Mouse (Mus musculus): ENCODE data around the gene Zfp385c. TPM values are rescaled to one million over a fixed set of nuclear protein-coding genes. Genes with fewer than 3 reads are reported as not detected.

The Zfp385c gene
- total and polyA plus RNA-seq, 3 experiments, result 0.12 to 0.15 TPM; not detected in 1

- Histone ChIP-seq H3K79me2 (ENCODE audit: control insufficient read depth, insufficient read depth, low read length, poor library complexity) (peaks cover 54% of the 10 kb centered on the region), H3K4me1 (ENCODE audit: control insufficient read depth in 1 of 2, insufficient read depth in 2 of 2, low read length in 2 of 2) (peaks cover 2 to 24% of the 10 kb centered on the region in 2 experiments; a peak in 3 of 4 replicates), H3K36me3 (ENCODE audit: control insufficient read depth in 1 of 2, insufficient read depth in 2 of 2, low read length in 2 of 2) (peaks cover 7 to 31% of the 10 kb centered on the region in 2 experiments), H3K27me3 (ENCODE audit: control insufficient read depth in 1 of 2, insufficient read depth in 2 of 2, low read length in 2 of 2) (no peaks in the 10 kb centered on the region), H3K9ac (ENCODE audit: control insufficient read depth, low read depth, low read length, poor library complexity, severe bottlenecking) (peak overlapping the region; percentile 95), H3K4me3 (ENCODE audit: control insufficient read depth in 1 of 2, insufficient read depth in 1 of 2, low read depth in 2 of 2, low read length in 2 of 2) (peak overlapping the region; percentile 67 to 96), H3K9me3 (replicated peaks; ENCODE audit: insufficient read depth, low read length) (no peaks in the 10 kb centered on the region), H3K27ac (ENCODE audit: control insufficient read depth, low read depth, low read length) (peak overlapping the region; percentile 93)
- DNase-seq (ENCODE audit: low read depth, low spot score), result peak; percentile 97
- 0 out of 2 replicates have a peak, but pooled peaks have one; percentile 28 for TF ChIP-seq RCOR1 (IDR thresholded peaks at IDR 0.05; ENCODE audit: low read depth, low read length)
- peak; percentile 98 for TF ChIP-seq MAZ (IDR thresholded peaks at IDR 0.05; ENCODE audit: low read depth, low read length)
- TF ChIP-seq MYB (IDR thresholded peaks at IDR 0.05; ENCODE audit: low read depth, low read length), result no peak
- no peak for TF ChIP-seq ZC3H11A (IDR thresholded peaks at IDR 0.05; ENCODE audit: low read depth, low read length)
- TF ChIP-seq HCFC1 (IDR thresholded peaks at IDR 0.05; ENCODE audit: low read depth, low read length), result peak; percentile 78
- peak; percentile 94 for TF ChIP-seq MYC (IDR thresholded peaks at IDR 0.05; ENCODE audit: low read depth, low read length)
- no peak for TF ChIP-seq E2F4 (IDR thresholded peaks at IDR 0.05; ENCODE audit: borderline replicate concordance, low read depth, low read length)
- peak; percentile 77 for TF ChIP-seq POLR2AphosphoS2 (IDR thresholded peaks at IDR 0.05; ENCODE audit: low read length)
- TF ChIP-seq MXI1 (IDR thresholded peaks at IDR 0.05; ENCODE audit: low read depth, low read length), result peak; percentile 98
- TF ChIP-seq MAFK (IDR thresholded peaks at IDR 0.05; ENCODE audit: borderline replicate concordance, low read depth, low read length), result peak; percentile 86
- TF ChIP-seq ZKSCAN1 (IDR thresholded peaks at IDR 0.05; ENCODE audit: low read depth, low read length), result no peak
- peak; percentile 65 for TF ChIP-seq TCF12 (IDR thresholded peaks at IDR 0.05; ENCODE audit: low read depth, low read length)
- TF ChIP-seq MAX (IDR thresholded peaks at IDR 0.05; ENCODE audit: low read length), result peak; percentile 89
- TF ChIP-seq GATA1 (IDR thresholded peaks at IDR 0.05; ENCODE audit: low read depth, low read length), result peak; percentile 92
- no peak for TF ChIP-seq UBTF (IDR thresholded peaks at IDR 0.05; ENCODE audit: borderline replicate concordance, insufficient read depth, low read depth, low read length)
- peak; percentile 49; the same call in 1 of the 2 replicates for TF ChIP-seq USF1 (IDR thresholded peaks at IDR 0.05; ENCODE audit: low read depth, low read length)
- peak; percentile 97 for TF ChIP-seq ZMIZ1 (IDR thresholded peaks at IDR 0.05; ENCODE audit: low read depth, low read length)
- TF ChIP-seq NRF1 (IDR thresholded peaks at IDR 0.05; ENCODE audit: insufficient read depth, low read depth, low read length, poor library complexity, severe bottlenecking), result peak; percentile 24; the same call in 1 of the 2 replicates
- peak in 1 of 2 experiments; percentile 72; a peak in 2 of 4 replicates for TF ChIP-seq EP300 (IDR thresholded peaks at IDR 0.05; ENCODE audit: low read depth in 1 of 2, low read length in 2 of 2)
- TF ChIP-seq POLR2A (IDR thresholded peaks at IDR 0.05; ENCODE audit: control insufficient read depth in 1 of 2, insufficient read depth in 1 of 2, low read depth in 1 of 2, low read length in 2 of 2, poor library complexity in 1 of 2), result peak in 1 of 2 experiments; percentile 95; a peak in 3 of 4 replicates
- peak; percentile 76 for TF ChIP-seq NELFE (IDR thresholded peaks at IDR 0.05; ENCODE audit: low read depth, low read length)
- no peak for TF ChIP-seq MEF2A (IDR thresholded peaks at IDR 0.05; ENCODE audit: extremely low read depth, insufficient replicate concordance, low read depth, low read length, poor library complexity, severe bottlenecking)
- no peak for TF ChIP-seq RAD21 (IDR thresholded peaks at IDR 0.05; ENCODE audit: low read depth, low read length)
- TF ChIP-seq CHD2 (IDR thresholded peaks at IDR 0.05; ENCODE audit: low read length), result peak; percentile 45
- TF ChIP-seq USF2 (IDR thresholded peaks at IDR 0.05; ENCODE audit: borderline replicate concordance in 1 of 2, insufficient read depth in 1 of 2, low read depth in 1 of 2, low read length in 2 of 2), result no peak
- TF ChIP-seq GABPA (IDR thresholded peaks at IDR 0.05; ENCODE audit: low read depth, low read length), result no peak; the same call in 1 of the 2 replicates
- peak; percentile 99 for TF ChIP-seq SIN3A (IDR thresholded peaks at IDR 0.05; ENCODE audit: low read length)
- TF ChIP-seq TBP (IDR thresholded peaks at IDR 0.05; ENCODE audit: low read depth, low read length), result peak; percentile 94
- no peak for TF ChIP-seq JUND (IDR thresholded peaks at IDR 0.05; ENCODE audit: low read depth, low read length)
- peak; percentile 82; the same call in 1 of the 2 replicates for TF ChIP-seq CHD1 (IDR thresholded peaks at IDR 0.05; ENCODE audit: low read depth, low read length)
- TF ChIP-seq KAT2A (conservative IDR thresholded peaks at IDR 0.05; ENCODE audit: low read depth, low read length), result no peak
- peak; percentile 93 for TF ChIP-seq ETS1 (IDR thresholded peaks at IDR 0.05; ENCODE audit: low read depth, low read length)
- TF ChIP-seq ZNF384 (IDR thresholded peaks at IDR 0.05; ENCODE audit: low read depth, low read length), result 0 out of 2 replicates have a peak, but pooled peaks have one; percentile 7
- TF ChIP-seq CTCF (IDR thresholded peaks at IDR 0.05 in 2 of 3, conservative IDR thresholded peaks at IDR 0.05 in 1 of 3; ENCODE audit: control insufficient read depth in 1 of 3, insufficient read depth in 1 of 3, low read depth in 2 of 3, low read length in 3 of 3, poor library complexity in 1 of 3, severe bottlenecking in 1 of 3), result no peak
- TF ChIP-seq BHLHE40 (IDR thresholded peaks at IDR 0.05; ENCODE audit: borderline replicate concordance, low read depth, low read length), result peak; percentile 81; the same call in 1 of the 2 replicates
- TF ChIP-seq SMC3 (IDR thresholded peaks at IDR 0.05; ENCODE audit: low read depth, low read length), result no peak
These were observed 45.0 kb upstream of the Zfp385c start for GRCm38 (mm10) chr11:100737105-100737733.

All from MEL (cell line).